Mouse (Mus musculus): ENCODE results near the gene AI481877.
A peak's percentile ranks its signal among the peaks of the same experiment; 100 is the strongest.

The AI481877 gene

DNA sequence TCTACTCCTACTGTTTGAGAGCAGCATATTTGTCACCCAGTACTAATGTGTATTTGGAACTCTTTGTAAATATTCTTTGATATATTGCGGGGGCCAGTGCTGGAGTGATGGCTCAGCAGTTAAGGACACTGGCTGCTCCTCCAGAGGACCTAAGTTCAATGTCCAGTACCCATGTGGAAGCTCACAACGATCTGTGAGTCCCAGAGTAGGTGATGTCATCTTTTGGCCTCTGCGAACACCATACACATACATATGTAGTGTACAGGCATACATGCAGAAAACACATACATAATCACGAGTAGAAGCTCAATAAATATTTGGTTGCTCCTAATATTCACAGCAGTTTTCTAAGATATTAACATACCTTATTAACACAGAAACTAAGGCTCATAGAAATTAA is 9.8 kb downstream of the AI481877 start:
- no peak for DNase-seq (ENCODE audit: inconsistent age in 2 of 2, low spot score in 1 of 2)

- DNase-seq (ENCODE audit: inconsistent age in 2 of 2, low spot score in 1 of 2), result no peak
These were observed 13.7 kb downstream of the AI481877 start for GRCm38 (mm10) chr4:59125053-59125452.

- peak in 1 of 2 experiments; percentile 43 for DNase-seq (ENCODE audit: inconsistent age in 2 of 2, low spot score in 1 of 2)
These were observed 15.2 kb downstream of the AI481877 start for GRCm38 (mm10) chr4:59123557-59123956.

GRCm38 (mm10) chr4:59117644-59118495 is 20.9 kb downstream of the AI481877 start:
- DNase-seq (ENCODE audit: inconsistent age in 2 of 2, low spot score in 1 of 2), result no peak

DNA sequence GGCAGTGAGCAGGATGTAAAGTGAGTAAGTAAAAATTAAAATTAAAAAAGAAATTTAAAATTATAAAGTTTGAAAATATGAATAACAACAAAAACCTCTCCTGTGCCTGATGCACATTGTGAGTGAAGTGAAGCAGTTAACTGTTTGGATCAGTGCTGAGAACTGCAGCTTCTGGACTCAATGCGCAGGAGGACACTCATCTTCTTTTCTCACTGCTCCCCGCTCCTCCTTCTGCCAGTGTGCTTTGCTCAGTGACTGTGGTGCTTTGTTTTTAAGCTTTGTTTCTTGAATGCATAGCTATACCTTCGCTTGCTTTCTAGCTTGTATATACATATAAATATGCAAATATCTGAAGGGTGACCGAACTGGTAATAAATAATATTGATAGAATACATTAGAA is 30.1 kb downstream of the AI481877 start:
- DNase-seq (ENCODE audit: inconsistent age in 2 of 2, low spot score in 1 of 2), result no peak

GRCm38 (mm10) chr4:59107886-59108285 is 30.9 kb downstream of the AI481877 start:
- no peak for DNase-seq (ENCODE audit: inconsistent age in 2 of 2, low spot score in 1 of 2)

DNA sequence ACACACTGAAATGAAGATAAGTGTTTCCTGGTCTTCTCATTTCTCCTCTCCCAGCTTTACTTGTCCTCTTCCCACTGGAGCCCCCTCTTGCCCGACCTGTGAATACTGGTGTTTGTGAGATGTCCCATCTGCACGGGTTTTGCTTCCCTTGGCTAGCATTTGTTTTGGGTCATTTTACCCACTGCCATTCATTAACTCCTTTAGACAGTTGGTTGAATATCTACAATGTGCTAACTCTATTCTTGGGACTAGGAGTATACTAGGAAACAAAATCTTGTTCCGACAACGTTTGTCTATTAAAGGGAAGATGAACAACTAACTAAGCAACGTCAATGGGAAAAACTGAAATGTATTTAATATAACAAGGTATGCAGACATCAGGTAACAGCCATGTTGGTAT is 32.1 kb downstream of the AI481877 start:
- DNase-seq (ENCODE audit: inconsistent age in 2 of 2, low spot score in 1 of 2), result no peak

DNA sequence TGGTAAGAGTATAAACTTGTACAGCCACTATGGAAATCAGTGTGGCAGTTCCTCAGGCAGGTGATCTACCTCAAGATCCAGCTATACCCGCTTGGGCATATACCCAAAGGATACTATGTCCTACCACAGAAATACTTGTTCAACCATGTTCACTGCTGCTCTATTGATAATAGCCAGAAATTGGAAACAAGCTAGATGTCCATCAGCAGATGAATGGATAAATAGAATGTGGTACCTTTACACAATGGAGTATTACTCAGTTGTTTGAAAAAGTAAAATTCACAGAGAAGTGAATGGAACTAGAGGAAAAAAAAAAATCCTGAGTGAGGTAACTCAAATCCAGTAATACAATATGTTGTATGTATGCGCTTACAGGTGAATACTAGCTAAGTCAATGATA is 34.6 kb downstream of the AI481877 start:
- no peak for DNase-seq (ENCODE audit: inconsistent age in 2 of 2, low spot score in 1 of 2)

- DNase-seq (ENCODE audit: inconsistent age in 2 of 2, low spot score in 1 of 2), result peak; percentile 70 to 94
These were observed 42.4 kb downstream of the AI481877 start for GRCm38 (mm10) chr4:59096393-59096792.

- no peak for DNase-seq (ENCODE audit: inconsistent age in 2 of 2, low spot score in 1 of 2)
These were observed 49.4 kb downstream of the AI481877 start for GRCm38 (mm10) chr4:59089391-59089790.

- DNase-seq (ENCODE audit: inconsistent age in 2 of 2, low spot score in 1 of 2), result no peak
These were observed 55.4 kb downstream of the AI481877 start for GRCm38 (mm10) chr4:59083430-59083829.

DNA sequence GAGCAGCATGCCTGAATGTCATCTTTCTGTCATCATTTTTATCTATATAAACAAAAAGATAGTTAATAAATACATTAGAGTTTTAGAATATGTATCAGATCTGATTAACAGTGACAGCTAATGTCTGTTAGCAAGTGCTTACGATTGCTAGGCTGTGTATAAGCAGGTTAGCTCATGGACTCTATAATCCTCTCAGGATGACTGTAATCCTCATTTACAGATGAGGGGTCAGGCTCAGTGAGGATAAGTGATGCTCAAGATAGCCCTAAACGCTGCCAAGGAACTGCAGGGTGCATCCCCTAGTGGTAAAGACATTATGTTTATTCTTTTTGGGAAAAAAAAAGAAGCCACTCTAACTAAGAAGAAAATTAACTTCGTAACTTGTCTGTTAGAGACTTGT is 69.5 kb downstream of the AI481877 start:
- DNase-seq (ENCODE audit: inconsistent age in 2 of 2, low spot score in 1 of 2), result no peak

DNA sequence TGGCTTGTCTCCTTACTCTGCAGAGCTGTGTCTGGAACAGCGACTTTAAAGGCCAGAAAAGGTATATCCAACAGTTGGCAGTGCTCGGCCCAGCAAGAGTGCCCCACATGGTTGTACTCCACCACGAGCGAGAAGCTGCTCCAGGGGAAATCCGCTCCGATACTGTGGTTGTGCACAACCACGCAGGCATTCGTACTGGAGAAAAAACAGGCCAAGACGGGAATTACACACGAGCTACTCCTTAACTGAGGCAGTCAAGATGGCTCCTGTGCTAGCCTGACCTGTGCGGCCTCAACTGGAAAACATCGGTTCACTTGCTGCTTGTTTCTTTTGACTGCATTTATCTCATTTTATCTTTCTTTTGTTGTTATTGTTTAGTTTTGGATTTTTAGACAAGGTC is 76.3 kb downstream of the AI481877 start:
- DNase-seq (ENCODE audit: inconsistent age in 2 of 2, low spot score in 1 of 2), result no peak

GRCm38 (mm10) chr4:59057929-59058328 is 80.9 kb downstream of the AI481877 start:
- DNase-seq (ENCODE audit: inconsistent age in 2 of 2, low spot score in 1 of 2), result no peak

GRCm38 (mm10) chr4:59051081-59051480 is 87.7 kb downstream of the AI481877 start:
- DNase-seq (ENCODE audit: inconsistent age in 2 of 2, low spot score in 1 of 2), result no peak

DNA sequence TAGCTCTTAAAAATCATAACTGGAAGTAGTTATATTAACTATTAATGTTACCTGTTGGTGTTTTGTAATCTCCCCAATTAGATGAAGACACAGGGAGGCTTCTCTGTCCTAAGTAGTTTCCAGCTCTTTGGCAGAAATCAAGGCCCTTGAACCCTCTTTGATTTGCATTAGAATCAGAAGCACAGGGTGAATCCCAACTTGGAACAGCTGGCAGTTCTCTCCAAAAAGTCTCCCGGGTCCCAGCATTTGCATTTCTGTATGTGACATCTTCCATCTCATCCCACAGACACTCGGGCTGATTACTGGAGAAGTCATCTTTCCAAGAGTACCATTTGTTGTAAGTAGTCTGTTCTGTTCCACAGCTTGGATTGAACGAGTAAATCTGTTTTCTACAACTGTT is 91.6 kb downstream of the AI481877 start:
- DNase-seq (ENCODE audit: inconsistent age in 2 of 2, low spot score in 1 of 2), result no peak

- DNase-seq (ENCODE audit: inconsistent age in 2 of 2, low spot score in 1 of 2), result no peak
These were observed 94.9 kb downstream of the AI481877 start for GRCm38 (mm10) chr4:59043891-59044290.

GRCm38 (mm10) chr4:59043074-59043473 is 95.7 kb downstream of the AI481877 start:
- DNase-seq (ENCODE audit: inconsistent age in 2 of 2, low spot score in 1 of 2), result no peak

DNA sequence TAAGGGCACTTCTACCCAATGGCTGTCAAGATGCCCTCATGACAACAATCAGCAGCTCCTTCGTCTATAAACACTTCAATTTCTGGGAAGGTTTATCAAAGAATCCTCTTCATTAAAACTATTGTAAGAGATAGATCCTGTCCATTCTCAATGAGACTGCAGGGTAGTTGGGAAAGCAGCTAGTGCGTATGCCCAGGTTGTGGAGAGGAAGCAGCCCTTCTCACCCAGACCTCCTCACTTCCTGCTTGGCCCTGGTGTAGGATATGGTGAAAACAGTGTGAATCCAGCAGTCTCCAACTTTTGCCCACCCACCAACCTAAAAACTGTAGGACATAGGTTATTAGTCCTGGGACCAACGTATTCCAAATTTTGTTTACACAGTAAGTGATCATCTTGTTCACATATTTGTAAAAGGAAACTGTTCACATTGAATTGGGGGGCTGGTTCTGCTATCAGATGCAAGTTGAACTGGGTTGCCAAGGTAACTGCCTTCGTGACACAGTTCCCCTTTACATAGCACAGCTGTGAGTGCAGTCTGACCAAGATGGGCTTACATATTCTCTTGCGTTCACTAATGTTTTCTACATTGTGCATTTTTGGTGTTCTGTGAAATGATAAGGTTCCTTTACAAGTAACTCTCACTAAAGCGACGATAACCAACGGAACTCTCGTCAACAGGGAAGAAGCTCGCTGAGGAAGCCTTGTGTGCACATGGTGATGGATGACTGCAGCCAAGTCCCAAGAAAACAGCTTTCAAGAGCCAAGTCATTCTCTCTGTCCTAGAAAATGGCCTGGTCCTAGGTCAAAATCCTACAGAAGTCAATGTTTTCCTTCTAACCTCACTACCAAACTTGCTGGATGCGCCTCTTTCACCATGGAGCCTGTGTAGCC is 98.1 kb downstream of the AI481877 start:
- no peak for DNase-seq (ENCODE audit: inconsistent age in 2 of 2, low spot score in 1 of 2)

DNA sequence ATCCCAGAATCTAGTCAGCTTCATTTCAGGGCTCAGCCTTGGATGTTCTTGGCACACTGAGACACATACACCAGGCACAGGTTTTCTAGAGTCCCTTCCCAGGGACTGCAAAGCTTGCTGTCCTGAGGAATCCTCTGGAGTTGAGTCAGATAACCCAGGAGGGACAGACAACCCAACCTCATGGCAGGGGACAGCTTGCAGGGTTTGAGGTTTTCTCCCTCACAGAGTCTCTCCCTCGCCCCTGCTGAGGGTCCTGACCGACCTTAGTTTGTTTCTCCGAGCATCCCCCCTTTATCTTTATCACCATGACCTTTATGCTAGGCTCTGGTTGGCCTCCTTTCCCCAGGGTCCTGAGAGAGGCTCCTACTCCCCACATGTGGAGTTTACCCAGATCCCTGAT is 101.3 kb downstream of the AI481877 start:
- DNase-seq (ENCODE audit: inconsistent age in 2 of 2, low spot score in 1 of 2), result no peak

DNA sequence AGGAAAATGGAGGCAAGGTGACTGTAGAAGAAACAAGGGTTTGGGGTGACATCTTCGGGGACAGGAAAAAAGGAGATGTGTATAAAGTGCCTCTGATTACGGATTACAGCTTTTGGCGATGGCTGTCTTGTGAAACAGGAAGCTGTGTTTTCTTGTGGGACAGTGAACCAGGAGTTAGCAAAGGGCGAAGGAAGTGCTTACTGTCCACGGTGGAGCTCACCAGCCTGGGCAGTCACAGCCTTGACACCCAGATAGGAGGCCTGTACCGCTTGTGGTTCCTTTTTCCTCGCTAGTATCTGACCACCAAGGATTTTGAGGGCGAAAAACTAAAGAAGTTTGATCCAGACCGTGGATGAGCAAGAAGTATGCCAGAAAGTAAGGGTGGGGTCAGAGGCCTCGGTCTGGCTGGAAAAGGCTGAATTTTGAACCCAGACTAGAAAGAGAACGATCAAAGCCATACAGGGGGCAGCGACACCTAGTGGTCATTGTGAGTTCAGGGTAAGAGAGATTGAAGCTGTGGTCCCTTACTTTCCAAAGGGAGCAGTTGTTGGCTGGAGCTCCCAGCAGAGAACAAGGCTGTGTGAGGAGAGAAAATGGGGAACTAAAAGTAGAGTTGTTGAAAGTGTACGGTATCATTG is 102.2 kb downstream of the AI481877 start:
- DNase-seq (ENCODE audit: inconsistent age in 2 of 2, low spot score in 1 of 2), result peak; percentile 78 to 92

Data from adrenal gland, adult (tissue).